Mouse (Mus musculus): ENCODE measurements around the gene Fam129b. TPM values are rescaled to one million over a fixed set of nuclear protein-coding genes. Genes with fewer than 3 reads are reported as not detected.
A peak's percentile ranks its signal among the peaks of the same experiment; 100 is the strongest.

Fam129b gene
- polyA plus RNA-seq (2016; fragmentation: Nextera tagmentation; extraction: Ambion mirVana), result 48.8 and 54.7 TPM in 2 replicates

GRCm38 (mm10) chr2:32875675-32876489 is at the start of gene Fam129b:
TSS of gene Fam129b (plus strand) at chr2:32876114.
- WGBS, result under 1% methylated on average over 68 of the region's 68 CpGs
- Histone ChIP-seq H3K27ac (peak within 1 kb of the TSS; percentile 86), H3K27me3 (no peaks in the 10 kb centered on the region), H3K36me3 (no peaks in the 10 kb centered on the region), H3K4me1 (peaks cover 50% of the 10 kb centered on the region), H3K4me3 (peak within 1 kb of the TSS; percentile 80), H3K9me3 (no peaks in the 10 kb centered on the region), H3K4me2 (replicated peaks) (peak within 1 kb of the TSS; percentile 72), H3K9ac (peak within 1 kb of the TSS; percentile 88)
- peak; percentile 65 for ATAC-seq (ENCODE audit: insufficient number of reproducible peaks, insufficient read depth, low FRiP score, low TSS enrichment)

- Histone ChIP-seq H3K27me3 (no peaks in the 10 kb centered on the region), H3K36me3 (no peaks in the 10 kb centered on the region), H3K4me1 (peaks cover 10% of the 10 kb centered on the region), H3K4me2 (replicated peaks) (no peak overlapping the region), H3K27ac (no peak overlapping the region), H3K9ac (no peak overlapping the region), H3K9me3 (no peaks in the 10 kb centered on the region), H3K4me3 (no peak overlapping the region)
- no peak for ATAC-seq (ENCODE audit: insufficient number of reproducible peaks, insufficient read depth, low FRiP score, low TSS enrichment)
- 80% methylated on average over 11 of the region's 11 CpGs for WGBS
Measured at GRCm38 (mm10) chr2:32828979-32829676, 46.8 kb upstream of the Fam129b start.

GRCm38 (mm10) chr2:32834496-32834895 is 41.4 kb upstream of the Fam129b start:
- Histone ChIP-seq H3K4me3 (no peak overlapping the region), H3K36me3 (no peaks in the 10 kb centered on the region), H3K9me3 (no peaks in the 10 kb centered on the region), H3K9ac (no peak overlapping the region), H3K27me3 (no peaks in the 10 kb centered on the region), H3K4me1 (peaks cover 9% of the 10 kb centered on the region), H3K27ac (no peak overlapping the region), H3K4me2 (replicated peaks) (no peak overlapping the region)
- 49% methylated on average over 7 of the region's 7 CpGs for WGBS
- ATAC-seq (ENCODE audit: insufficient number of reproducible peaks, insufficient read depth, low FRiP score, low TSS enrichment), result no peak

GRCm38 (mm10) chr2:32835588-32835987 is 40.3 kb upstream of the Fam129b start:
- Histone ChIP-seq H3K27ac (no peak overlapping the region), H3K9me3 (no peaks in the 10 kb centered on the region), H3K36me3 (no peaks in the 10 kb centered on the region), H3K4me1 (peaks cover 9% of the 10 kb centered on the region), H3K4me3 (no peak overlapping the region), H3K4me2 (replicated peaks) (no peak overlapping the region), H3K9ac (no peak overlapping the region), H3K27me3 (no peaks in the 10 kb centered on the region)
- ATAC-seq (ENCODE audit: insufficient number of reproducible peaks, insufficient read depth, low FRiP score, low TSS enrichment), result no peak

- ATAC-seq (ENCODE audit: insufficient number of reproducible peaks, insufficient read depth, low FRiP score, low TSS enrichment), result no peak
- Histone ChIP-seq H3K9ac (no peak overlapping the region), H3K27ac (no peak overlapping the region), H3K36me3 (no peaks in the 10 kb centered on the region), H3K4me3 (no peak overlapping the region), H3K9me3 (no peaks in the 10 kb centered on the region), H3K27me3 (no peaks in the 10 kb centered on the region), H3K4me1 (peaks cover 4% of the 10 kb centered on the region), H3K4me2 (replicated peaks) (no peak overlapping the region)
- WGBS, result 56% methylated on average over 9 of the region's 9 CpGs
Measured at GRCm38 (mm10) chr2:32838147-32838884, 37.6 kb upstream of the Fam129b start.

- H3K9ac ChIP-seq, result no peak overlapping the region
- peaks cover 4% of the 10 kb centered on the region for H3K4me1 ChIP-seq
- H3K27ac ChIP-seq, result 0 out of 2 replicates have a peak overlapping the region, but pooled peaks have one; percentile 1
- no peak overlapping the region for H3K4me3 ChIP-seq
- no peaks in the 10 kb centered on the region for H3K9me3 ChIP-seq
- H3K36me3 ChIP-seq, result no peaks in the 10 kb centered on the region
- 73% methylated on average over 2 of the region's 2 CpGs for WGBS
- H3K27me3 ChIP-seq, result no peaks in the 10 kb centered on the region
- no peak for ATAC-seq (ENCODE audit: insufficient number of reproducible peaks, insufficient read depth, low FRiP score, low TSS enrichment)
- H3K4me2 ChIP-seq (replicated peaks), result no peak overlapping the region
Measured at GRCm38 (mm10) chr2:32839261-32839660, 36.7 kb upstream of the Fam129b start.

GRCm38 (mm10) chr2:32841099-32841498 is 34.8 kb upstream of the Fam129b start:
- H3K4me1 ChIP-seq, result peaks cover 5% of the 10 kb centered on the region
- H3K27me3 ChIP-seq, result no peaks in the 10 kb centered on the region
- H3K4me2 ChIP-seq (replicated peaks), result no peak overlapping the region
- H3K9ac ChIP-seq, result no peak overlapping the region
- no peak overlapping the region for H3K27ac ChIP-seq
- H3K36me3 ChIP-seq, result no peaks in the 10 kb centered on the region
- ATAC-seq (ENCODE audit: insufficient number of reproducible peaks, insufficient read depth, low FRiP score, low TSS enrichment), result no peak
- H3K4me3 ChIP-seq, result no peak overlapping the region
- H3K9me3 ChIP-seq, result no peaks in the 10 kb centered on the region
- WGBS, result 63% methylated on average over 5 of the region's 5 CpGs

- Histone ChIP-seq H3K9ac (no peak overlapping the region), H3K27me3 (no peaks in the 10 kb centered on the region), H3K9me3 (no peaks in the 10 kb centered on the region), H3K4me1 (peaks cover 7% of the 10 kb centered on the region), H3K4me2 (replicated peaks) (no peak overlapping the region), H3K36me3 (no peaks in the 10 kb centered on the region), H3K27ac (no peak overlapping the region), H3K4me3 (no peak overlapping the region)
- 41% methylated on average over 4 of the region's 4 CpGs for WGBS
- no peak for ATAC-seq (ENCODE audit: insufficient number of reproducible peaks, insufficient read depth, low FRiP score, low TSS enrichment)
Measured at GRCm38 (mm10) chr2:32842558-32842957, 33.4 kb upstream of the Fam129b start.

- Histone ChIP-seq H3K9me3 (no peaks in the 10 kb centered on the region), H3K4me1 (peaks cover 8% of the 10 kb centered on the region; the same call in 1 of the 2 replicates), H3K9ac (peak overlapping the region; percentile 87; the same call in 1 of the 2 replicates), H3K36me3 (no peaks in the 10 kb centered on the region), H3K4me2 (replicated peaks) (peak overlapping the region; percentile 99), H3K27ac (0 out of 2 replicates have a peak overlapping the region, but pooled peaks have one; percentile 74), H3K27me3 (no peaks in the 10 kb centered on the region), H3K4me3 (peak overlapping the region; percentile 85)
- WGBS, result 5% methylated on average over 12 of the region's 12 CpGs
- no peak for ATAC-seq (ENCODE audit: insufficient number of reproducible peaks, insufficient read depth, low FRiP score, low TSS enrichment)
Measured at GRCm38 (mm10) chr2:32845572-32846100, 30.3 kb upstream of the Fam129b start.

- peak; percentile 13; the same call in 1 of the 2 replicates for ATAC-seq (ENCODE audit: insufficient number of reproducible peaks, insufficient read depth, low FRiP score, low TSS enrichment)
- Histone ChIP-seq H3K27ac (peak overlapping the region; percentile 74), H3K4me1 (peaks cover 8% of the 10 kb centered on the region; the same call in 1 of the 2 replicates), H3K4me3 (peak overlapping the region; percentile 85), H3K27me3 (no peaks in the 10 kb centered on the region), H3K9ac (peak overlapping the region; percentile 87), H3K9me3 (no peaks in the 10 kb centered on the region), H3K4me2 (replicated peaks) (peak overlapping the region; percentile 99), H3K36me3 (no peaks in the 10 kb centered on the region)
- WGBS, result under 1% methylated on average over 33 of the region's 33 CpGs
Measured at GRCm38 (mm10) chr2:32846101-32846804, 29.7 kb upstream of the Fam129b start.
